Mouse (Mus musculus) spleen, adult 2 months (tissue): ENCODE data around the gene Ythdf2. TPM values are rescaled to one million over a fixed set of nuclear protein-coding genes. Genes with fewer than 3 reads are reported as not detected.
A peak's percentile ranks its signal among the peaks of the same experiment; 100 is the strongest.

Experiments used
- DNase-seq, 2 experiments: peaks; one replicate each; pipeline versions ENCODE4 v3.0.0 to v3.0.0-alpha.2; 2012 to 2021; ENCODE audit warnings: low spot score in 2 of 2, low read depth in 1 of 2
- H3K27ac ChIP-seq: fragments of 200-500 bp; 2 replicates; pipeline ENCODE4 v1.5.1; 2012; ENCODE audit warnings: low read length, inconsistent platforms; ENCODE audit not compliant: insufficient read depth
- H3K27me3 ChIP-seq: fragments of 200-500 bp; 2 replicates; pipeline ENCODE4 v1.6.1; 2012; ENCODE audit warnings: mild to moderate bottlenecking, moderate library complexity, low read length, inconsistent platforms; ENCODE audit not compliant: control insufficient read depth, insufficient read depth
- H3K36me3 ChIP-seq: fragments of 200-500 bp; 2 replicates; pipeline ENCODE4 v1.6.1; 2012; ENCODE audit warnings: mild to moderate bottlenecking, low read length, inconsistent platforms; ENCODE audit not compliant: control insufficient read depth, insufficient read depth
- H3K4me1 ChIP-seq: fragments of 200-500 bp; 2 replicates; pipeline ENCODE4 v1.6.1; 2011; ENCODE audit warnings: inconsistent platforms; ENCODE audit not compliant: control insufficient read depth, insufficient read depth, insufficient read length
- H3K4me3 ChIP-seq: fragments of 200-500 bp; 2 replicates; pipeline ENCODE4 v1.5.1; 2011; ENCODE audit warnings: mild to moderate bottlenecking, inconsistent platforms; ENCODE audit not compliant: insufficient read depth, insufficient read length; ENCODE audit errors: extremely low read depth
- CTCF ChIP-seq: fragments of 200-500 bp; IDR thresholded peaks from 2 replicates; pipeline ENCODE4 v1.5.1; 2011; ENCODE audit warnings: mild to moderate bottlenecking, inconsistent platforms; ENCODE audit not compliant: insufficient read depth, insufficient read length, insufficient replicate concordance; ENCODE audit errors: extremely low read depth
- POLR2A ChIP-seq: fragments of 200-500 bp; IDR thresholded peaks from 2 replicates; pipeline ENCODE4 v1.6.1; 2011; ENCODE audit warnings: low read depth, low read length, inconsistent platforms
- WGBS: fragments of 180-500 bp; shearing (Covaris S2); methylation state at CpG from one replicate; pipeline ENCODE4 v1.1.7; 2018; 5-methylcytosine and 5-hydroxymethylcytosine counted together
- polyA plus RNA-seq: library from polyadenylated mRNA; depleted of rRNA; stranded (reverse); fragments of >200 nt; gene quantifications from 2 replicates; pipeline ENCODE4 v1.2.3, GENCODE M21; 2012

The Ythdf2 gene
- polyA plus RNA-seq, 1 experiment, result 11.9 TPM

- Histone ChIP-seq H3K27ac (peak overlapping the region; percentile 94), H3K4me1 (peaks cover 4% of the 10 kb centered on the region; the same call in 1 of the 2 replicates), H3K4me3 (peak overlapping the region; percentile 97), H3K27me3 (no peaks in the 10 kb centered on the region), H3K36me3 (peaks cover 3% of the 10 kb centered on the region; the same call in 1 of the 2 replicates)
- TF ChIP-seq CTCF (no peak), POLR2A (no peak)
- whole genome bisulfite sequencing, result under 1% methylated on average over 77 of the region's 89 CpGs
- peak in 1 of 2 experiments; percentile 36 for DNase-seq
Measured at GRCm38 (mm10) chr4:132211091-132211942, 786 bp downstream of the Ythdf2 start.

- H3K27ac ChIP-seq, result no peak overlapping the region
- peak overlapping the region; percentile 97; the same call in 1 of the 2 replicates for H3K4me3 ChIP-seq
Measured at GRCm38 (mm10) chr4:132210325-132210724, 1.8 kb downstream of the Ythdf2 start.

GRCm38 (mm10) chr4:132209299-132209698, 2.8 kb downstream of the Ythdf2 start:
- H3K36me3 ChIP-seq, result peaks cover 12% of the 10 kb centered on the region
- peaks cover 2% of the 10 kb centered on the region; the same call in 1 of the 2 replicates for H3K4me1 ChIP-seq
- H3K4me3 ChIP-seq, result no peak overlapping the region
- 88% methylated on average over 2 of the region's 2 CpGs for WGBS
- TF ChIP-seq CTCF (no peak), POLR2A (no peak)
- no peak for DNase-seq
- H3K27me3 ChIP-seq, result no peaks in the 10 kb centered on the region
- H3K27ac ChIP-seq, result no peak overlapping the region

More at GRCm38 (mm10) chr4:132210325-132210724, 1.8 kb downstream of the Ythdf2 start:
- H3K27me3 ChIP-seq, result no peaks in the 10 kb centered on the region
- TF ChIP-seq POLR2A, result no peak
- TF ChIP-seq CTCF, result no peak
- 13% methylated on average over 2 of the region's 2 CpGs for WGBS
- peaks cover 7% of the 10 kb centered on the region; the same call in 1 of the 2 replicates for H3K36me3 ChIP-seq
- H3K4me1 ChIP-seq, result peaks cover 4% of the 10 kb centered on the region; the same call in 1 of the 2 replicates
- no peak for DNase-seq

- 83% methylated on average over 4 of the region's 4 CpGs for WGBS
- Histone ChIP-seq H3K27ac (no peak overlapping the region), H3K27me3 (no peaks in the 10 kb centered on the region), H3K4me1 (peaks cover 2% of the 10 kb centered on the region; the same call in 1 of the 2 replicates), H3K36me3 (peaks cover 19% of the 10 kb centered on the region), H3K4me3 (no peak overlapping the region)
- no peak for DNase-seq
- no peak for TF ChIP-seq CTCF
- TF ChIP-seq POLR2A, result no peak
Measured at GRCm38 (mm10) chr4:132207280-132207679, 4.8 kb downstream of the Ythdf2 start.

GRCm38 (mm10) chr4:132198771-132199170, 13.3 kb downstream of the Ythdf2 start:
- DNase-seq, result no peak
- Histone ChIP-seq H3K27me3 (no peaks in the 10 kb centered on the region), H3K4me3 (no peak overlapping the region), H3K36me3 (peaks cover 7% of the 10 kb centered on the region; the same call in 1 of the 2 replicates), H3K4me1 (peaks cover 8% of the 10 kb centered on the region), H3K27ac (no peak overlapping the region)
- TF ChIP-seq POLR2A (no peak), CTCF (no peak)

- no peak overlapping the region for H3K27ac ChIP-seq
- no peaks in the 10 kb centered on the region for H3K27me3 ChIP-seq
- TF ChIP-seq CTCF (peak; percentile 25; the same call in 1 of the 2 replicates), POLR2A (no peak)
- WGBS, result 39% methylated on average over 4 of the region's 4 CpGs
- no peak overlapping the region for H3K4me3 ChIP-seq
- DNase-seq, result peak; percentile 25 to 48
- peaks cover 4% of the 10 kb centered on the region; the same call in 1 of the 2 replicates for H3K36me3 ChIP-seq
- H3K4me1 ChIP-seq, result peaks cover 8% of the 10 kb centered on the region
Measured at GRCm38 (mm10) chr4:132198285-132198712, 13.8 kb downstream of the Ythdf2 start.
